Mouse (Mus musculus) ES-E14 (cell line): ENCODE results near the gene Rnf224.

Source experiments
- MAFK ChIP-seq: IDR thresholded peaks from 2 replicates; pipeline ENCODE4 v1.6.1; 2014; ENCODE audit warnings: mild to moderate bottlenecking, low read depth, low read length, inconsistent platforms; ENCODE audit not compliant: insufficient read depth
- ZNF384 ChIP-seq: IDR thresholded peaks from 2 replicates; pipeline ENCODE4 v1.6.1; 2012; ENCODE audit warnings: low read depth, low read length, inconsistent platforms

GRCm38 (mm10) chr2:25207593-25207992 is 29.0 kb downstream of the Rnf224 start:
- no peak for TF ChIP-seq MAFK
- TF ChIP-seq ZNF384 = no peak
